Mouse (Mus musculus) midbrain, embryonic 15.5 days (tissue): ENCODE data around the gene Hesx1. TPM values are rescaled to one million over a fixed set of nuclear protein-coding genes. Genes with fewer than 3 reads are reported as not detected.
"Not testable (repeated sequence)": the region's sequence is repeated elsewhere in the genome, so short reads cannot be mapped to it uniquely, and the experiment has no call there.

ENCODE experiments used
- ATAC-seq: fragments of 200-750 bp; cut with Nextera tagmentation; replicated peaks from 2 replicates; pipeline ENCODE4 v1.8.0; 2017; ENCODE audit warnings: moderate TSS enrichment
- H3K27ac ChIP-seq: fragments of 300-500 bp; sonication (generic); 2 replicates; pipeline ENCODE4 v1.5.1; 2015; ENCODE audit warnings: mild to moderate bottlenecking, inconsistent platforms
- H3K27me3 ChIP-seq: fragments of 300-500 bp; sonication (generic); replicated peaks from 2 replicates; pipeline ENCODE4 v1.6.1; 2015; ENCODE audit warnings: inconsistent platforms
- H3K36me3 ChIP-seq: fragments of 300-500 bp; sonication (generic); replicated peaks from 2 replicates; pipeline ENCODE4 v1.6.1; 2015; ENCODE audit warnings: inconsistent platforms
- H3K4me1 ChIP-seq: fragments of 300-500 bp; sonication (generic); 2 replicates; pipeline ENCODE4 v1.6.1; 2015; ENCODE audit warnings: inconsistent platforms
- H3K4me2 ChIP-seq: fragments of 300-500 bp; sonication (generic); 2 replicates; pipeline ENCODE4 v1.6.1; 2015; ENCODE audit warnings: inconsistent platforms, mild to moderate bottlenecking, moderate library complexity
- H3K4me3 ChIP-seq: fragments of 300-500 bp; sonication (generic); 2 replicates; pipeline ENCODE4 v1.5.1; 2015; ENCODE audit warnings: mild to moderate bottlenecking, inconsistent platforms
- H3K9ac ChIP-seq: fragments of 300-500 bp; sonication (generic); 2 replicates; pipeline ENCODE4 v1.6.1; 2015; ENCODE audit warnings: mild to moderate bottlenecking, inconsistent platforms
- H3K9me3 ChIP-seq: fragments of 300-500 bp; sonication (generic); 2 replicates; pipeline ENCODE4 v1.6.1; 2016; ENCODE audit warnings: inconsistent platforms
- WGBS: fragments of 180-500 bp; shearing (Covaris S2); methylation state at CpG from one replicate; pipeline ENCODE4 v1.1.7; 2015; ENCODE audit warnings: mixed read lengths; 5-methylcytosine and 5-hydroxymethylcytosine counted together
- polyA plus RNA-seq: library from polyadenylated mRNA; unstranded; fragments of >200 nt; fragmentation: Nextera tagmentation; extraction: Ambion mirVana; gene quantifications from 2 replicates; pipeline ENCODE4 v1.2.1, GENCODE M21; 2015

Hesx1 gene
- polyA plus RNA-seq, result 0.23 and 0.29 TPM in 2 replicates

DNA sequence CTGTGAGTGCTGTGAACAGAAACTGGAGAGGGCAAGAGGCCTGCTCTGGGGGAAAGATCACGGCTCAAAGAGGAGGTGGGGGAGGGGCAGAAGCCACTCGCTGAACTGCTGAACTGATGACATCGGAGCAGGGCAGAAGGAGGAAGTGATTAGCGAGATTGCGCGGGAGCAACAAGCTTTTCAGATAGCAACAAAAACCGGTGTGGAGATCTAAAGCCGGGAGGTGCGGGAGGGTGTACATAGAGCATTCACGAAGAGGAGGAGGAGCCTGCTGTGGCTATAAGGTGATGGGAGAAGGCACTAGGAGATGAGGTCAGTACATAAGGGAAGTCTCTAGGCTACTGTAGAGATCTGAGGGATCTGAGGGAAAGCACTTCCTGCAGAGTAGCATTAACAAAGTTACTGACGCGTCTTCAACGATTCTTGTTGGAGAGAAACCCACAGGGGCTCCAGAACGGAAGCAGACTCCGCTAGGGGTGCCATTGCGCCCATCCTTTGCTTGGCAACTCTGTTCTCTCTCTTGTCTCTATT is at the start of gene Hesx1:
TSS of gene Hesx1 (plus strand) at position 206 of the 531 bp plus-strand sequence.
- no peaks in the 10 kb centered on the region for H3K9me3 ChIP-seq
- peak within 1 kb of the TSS; percentile 51 for H3K4me2 ChIP-seq
- WGBS, result 12% methylated on average over 16 of the region's 16 CpGs
- H3K27me3 ChIP-seq, result no peaks in the 10 kb centered on the region
- H3K36me3 ChIP-seq, result no peaks in the 10 kb centered on the region
- no peak for ATAC-seq
- H3K27ac ChIP-seq, result no peak within 1 kb of the TSS
- H3K4me1 ChIP-seq, result 0 out of 2 replicates have a peak, but pooled peaks cover 5% of the 10 kb centered on the region
- peak within 1 kb of the TSS; percentile 33 for H3K4me3 ChIP-seq
- no peak within 1 kb of the TSS for H3K9ac ChIP-seq

DNA sequence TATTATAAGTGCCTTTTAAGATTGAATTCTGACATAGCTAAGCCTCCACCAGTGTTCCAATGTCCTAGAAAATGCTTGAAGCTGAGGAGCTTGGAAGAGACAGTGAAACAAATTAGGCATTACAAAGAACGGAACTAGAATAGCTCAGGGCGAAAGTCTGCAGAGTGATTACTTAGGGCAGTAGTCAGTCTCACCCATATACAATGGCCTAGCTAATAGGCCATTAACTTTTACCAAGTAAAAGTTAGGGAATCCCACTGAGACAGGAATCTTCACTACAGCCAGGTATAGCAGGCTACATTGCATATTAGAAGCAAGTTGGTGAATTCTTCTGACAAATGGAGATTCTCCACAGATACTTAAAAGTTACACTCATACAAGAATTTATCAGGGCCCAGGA is 38.1 kb upstream of the Hesx1 start:
- ATAC-seq, H3K27me3 ChIP-seq, H3K27ac ChIP-seq, H3K4me3 ChIP-seq, H3K9me3 ChIP-seq, H3K36me3 ChIP-seq, H3K9ac ChIP-seq, H3K4me2 ChIP-seq, H3K4me1 ChIP-seq: not testable (repeated sequence)
- WGBS, result 80% methylated on average over 2 of the region's 2 CpGs

DNA sequence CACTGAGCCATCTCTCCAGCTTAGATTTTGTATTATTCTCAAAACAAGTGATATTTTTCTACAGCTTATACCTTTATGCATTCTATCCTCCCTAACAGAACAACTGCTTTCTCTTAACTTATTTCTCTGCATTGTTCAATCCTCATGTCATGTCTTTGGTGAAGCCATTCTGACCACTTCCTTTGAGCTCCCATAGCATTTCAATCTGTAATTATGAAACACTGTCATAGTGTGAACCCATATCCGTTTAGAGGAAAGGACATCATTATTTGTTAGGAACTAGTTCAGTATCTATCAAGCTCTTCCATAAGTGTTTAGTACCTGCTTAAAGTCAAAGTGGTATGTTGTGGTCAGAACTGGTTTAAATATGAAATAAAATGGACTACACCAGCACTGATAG is 33.7 kb upstream of the Hesx1 start:
- ATAC-seq, result no peak
- H3K9me3 ChIP-seq, result no peaks in the 10 kb centered on the region
- no peak overlapping the region for H3K9ac ChIP-seq
- no peaks in the 10 kb centered on the region for H3K4me1 ChIP-seq
- no peak overlapping the region for H3K27ac ChIP-seq
- H3K27me3 ChIP-seq, result no peaks in the 10 kb centered on the region
- 91% methylated on average over 1 of the region's 1 CpGs for WGBS
- no peak overlapping the region for H3K4me3 ChIP-seq
- no peak overlapping the region for H3K4me2 ChIP-seq
- peaks cover 5% of the 10 kb centered on the region; the same call in 1 of the 2 replicates for H3K36me3 ChIP-seq

- H3K4me1 ChIP-seq, result peaks cover 20% of the 10 kb centered on the region
- no peaks in the 10 kb centered on the region for H3K9me3 ChIP-seq
- 80% methylated on average over 3 of the region's 3 CpGs for WGBS
- H3K4me2 ChIP-seq, result peak overlapping the region; percentile 64
- H3K27me3 ChIP-seq, result no peaks in the 10 kb centered on the region
- ATAC-seq, result no peak
- H3K4me3 ChIP-seq, result peak overlapping the region; percentile 91
- peak overlapping the region; percentile 88 for H3K9ac ChIP-seq
- no peaks in the 10 kb centered on the region for H3K36me3 ChIP-seq
- H3K27ac ChIP-seq, result no peak overlapping the region
Measured at GRCm38 (mm10) chr14:26969164-26969563, 25.1 kb upstream of the Hesx1 start.

DNA sequence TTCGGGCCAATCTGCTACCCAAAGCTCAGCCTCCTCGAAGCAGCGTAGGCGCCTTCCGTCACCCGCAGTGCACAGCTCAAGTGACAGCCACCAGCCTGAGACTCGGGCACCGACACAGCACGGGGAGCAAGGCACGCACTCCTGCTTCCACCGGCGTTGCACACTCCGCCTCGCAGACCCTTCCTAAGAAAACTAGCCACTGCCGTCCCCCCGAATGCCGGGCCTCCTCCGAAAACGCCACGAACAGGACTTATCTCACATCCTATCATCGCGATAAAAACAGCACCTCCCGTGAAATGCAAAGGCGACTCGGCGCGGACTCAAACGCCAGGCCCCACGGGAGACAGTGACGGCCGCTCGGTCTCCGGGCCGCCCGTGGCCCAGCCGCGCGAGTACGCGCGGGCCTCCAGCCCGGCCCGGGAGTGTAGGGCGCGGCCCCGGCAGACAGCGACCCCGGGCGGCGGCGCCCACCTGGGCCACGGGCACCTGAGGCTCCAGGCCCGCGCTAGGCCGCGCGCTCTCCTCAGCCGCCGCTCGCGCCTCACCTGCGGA is 24.3 kb upstream of the Hesx1 start:
- Histone ChIP-seq H3K4me2 (peak overlapping the region; percentile 64), H3K4me1 (peaks cover 20% of the 10 kb centered on the region), H3K4me3 (peak overlapping the region; percentile 91), H3K36me3 (no peaks in the 10 kb centered on the region), H3K9me3 (no peaks in the 10 kb centered on the region), H3K27ac (peak overlapping the region; percentile 93), H3K9ac (peak overlapping the region; percentile 88), H3K27me3 (no peaks in the 10 kb centered on the region)
- under 1% methylated on average over 62 of the region's 62 CpGs for WGBS
- peak; percentile 79 for ATAC-seq

DNA sequence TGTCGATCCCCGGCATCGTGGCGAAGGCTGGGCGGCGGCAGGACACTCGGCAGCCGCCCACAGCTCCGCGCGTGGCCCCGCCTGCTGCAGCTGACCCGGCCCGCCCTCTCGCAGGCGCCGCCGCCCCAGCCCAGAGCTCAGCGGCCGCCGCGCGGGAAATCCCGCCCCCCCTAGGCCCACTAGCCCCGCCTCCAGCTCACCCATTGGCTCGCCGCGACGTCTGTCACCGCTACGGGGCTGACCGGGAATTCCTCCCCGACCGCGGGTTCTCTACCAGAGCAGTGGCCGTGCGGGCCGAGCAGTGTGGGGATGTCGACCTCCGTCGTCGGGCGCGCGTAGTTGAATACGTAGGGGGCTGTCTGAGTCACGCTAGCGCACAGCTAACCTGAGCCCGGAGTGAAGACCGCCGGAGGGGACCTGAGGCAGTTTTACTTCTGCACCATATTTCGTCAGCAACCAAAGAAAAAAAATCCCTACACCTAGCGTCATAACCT is 23.7 kb upstream of the Hesx1 start:
- Histone ChIP-seq H3K9me3 (no peaks in the 10 kb centered on the region), H3K36me3 (no peaks in the 10 kb centered on the region), H3K4me3 (peak overlapping the region; percentile 91), H3K4me2 (peak overlapping the region; percentile 64), H3K27ac (peak overlapping the region; percentile 93), H3K4me1 (peaks cover 20% of the 10 kb centered on the region), H3K9ac (peak overlapping the region; percentile 88), H3K27me3 (no peaks in the 10 kb centered on the region)
- ATAC-seq, result peak; percentile 99
- WGBS, result 1% methylated on average over 53 of the region's 53 CpGs

- WGBS, result 46% methylated on average over 10 of the region's 10 CpGs
- Histone ChIP-seq H3K9ac (peak within 1 kb of the TSS; percentile 88), H3K4me3 (peak within 1 kb of the TSS; percentile 91), H3K36me3 (no peaks in the 10 kb centered on the region), H3K27me3 (no peaks in the 10 kb centered on the region), H3K9me3 (no peaks in the 10 kb centered on the region), H3K27ac (peak within 1 kb of the TSS; percentile 93), H3K4me2 (peak within 1 kb of the TSS; percentile 64), H3K4me1 (peaks cover 22% of the 10 kb centered on the region)
- ATAC-seq, result no peak
Measured at GRCm38 (mm10) chr14:26971106-26971789, 23.0 kb upstream of the Hesx1 start, which contains the start of gene Appl1. Appl1 (minus strand) TSS chr14:26971232.

GRCm38 (mm10) chr14:26973089-26973488 is 21.1 kb upstream of the Hesx1 start:
- no peaks in the 10 kb centered on the region for H3K36me3 ChIP-seq

GRCm38 (mm10) chr14:26975490-26975889 is 18.7 kb upstream of the Hesx1 start:
- 72% methylated on average over 3 of the region's 3 CpGs for WGBS
- no peak overlapping the region for H3K27ac ChIP-seq
- no peak overlapping the region for H3K4me2 ChIP-seq
- H3K9ac ChIP-seq, result no peak overlapping the region
- H3K27me3 ChIP-seq, result no peaks in the 10 kb centered on the region
- H3K4me3 ChIP-seq, result no peak overlapping the region
- H3K9me3 ChIP-seq, result no peaks in the 10 kb centered on the region
- ATAC-seq, result no peak
- peaks cover 15% of the 10 kb centered on the region for H3K4me1 ChIP-seq
- no peaks in the 10 kb centered on the region for H3K36me3 ChIP-seq

More at GRCm38 (mm10) chr14:26973089-26973488, 21.1 kb upstream of the Hesx1 start:
- ATAC-seq, result no peak
- Histone ChIP-seq H3K4me2 (no peak overlapping the region), H3K9ac (no peak overlapping the region), H3K27me3 (no peaks in the 10 kb centered on the region), H3K27ac (no peak overlapping the region), H3K4me3 (no peak overlapping the region), H3K4me1 (peaks cover 29% of the 10 kb centered on the region), H3K9me3 (no peaks in the 10 kb centered on the region)
- WGBS, result 85% methylated on average over 2 of the region's 2 CpGs

DNA sequence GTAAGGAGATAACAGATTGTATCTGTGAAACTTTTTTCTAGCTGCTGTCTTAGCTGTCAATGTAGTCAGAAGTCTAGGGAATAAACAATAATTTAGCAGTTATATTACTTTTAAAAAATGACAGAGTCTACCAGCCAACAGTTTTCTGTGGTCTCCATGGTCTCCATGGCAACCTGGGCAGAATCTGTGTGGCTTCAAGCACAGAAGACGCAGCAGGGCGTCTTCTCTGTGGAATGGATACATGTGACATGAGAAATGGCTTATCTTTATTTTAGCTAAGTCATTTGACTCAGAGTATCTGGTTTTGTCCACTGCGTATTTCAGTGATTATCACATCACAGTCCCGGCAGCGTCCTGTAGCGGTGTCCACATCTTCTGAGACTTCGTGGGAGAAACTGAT is 18.0 kb upstream of the Hesx1 start:
- ATAC-seq, result no peak
- Histone ChIP-seq H3K9ac (no peak overlapping the region), H3K27ac (no peak overlapping the region), H3K4me3 (no peak overlapping the region), H3K36me3 (no peaks in the 10 kb centered on the region), H3K4me1 (peaks cover 12% of the 10 kb centered on the region), H3K4me2 (no peak overlapping the region; the same call in 1 of the 2 replicates), H3K9me3 (peaks cover 4% of the 10 kb centered on the region; the same call in 1 of the 2 replicates), H3K27me3 (no peaks in the 10 kb centered on the region)
- whole genome bisulfite sequencing, result 29% methylated on average over 7 of the region's 7 CpGs

DNA sequence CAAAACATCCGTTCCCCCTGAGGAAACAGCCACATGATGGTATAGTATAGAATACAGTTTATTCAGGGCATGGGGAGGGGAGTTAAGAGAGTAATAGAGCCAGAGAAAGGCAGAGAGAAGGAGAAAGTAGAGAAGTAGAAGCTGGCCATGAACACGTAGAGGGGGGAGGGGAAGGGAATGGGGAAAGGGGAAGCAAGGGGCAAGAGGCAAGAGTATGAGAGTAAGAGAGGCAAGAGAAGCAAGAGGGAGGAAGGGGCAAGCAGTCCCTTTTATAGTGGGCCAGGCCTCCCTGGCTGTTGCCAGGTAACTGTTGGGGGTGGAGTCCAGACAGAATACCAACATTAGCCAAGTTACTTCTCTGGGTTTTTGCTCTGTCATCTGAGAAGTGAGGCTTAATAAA is 16.7 kb upstream of the Hesx1 start:
- peaks cover 4% of the 10 kb centered on the region; the same call in 1 of the 2 replicates for H3K9me3 ChIP-seq
- H3K27ac ChIP-seq, result no peak overlapping the region
- H3K36me3 ChIP-seq, result no peaks in the 10 kb centered on the region
- no peaks in the 10 kb centered on the region for H3K27me3 ChIP-seq
- H3K4me3 ChIP-seq, result no peak overlapping the region
- no peak for ATAC-seq
- no peak overlapping the region for H3K4me2 ChIP-seq
- WGBS, result 40% methylated on average over 2 of the region's 2 CpGs
- H3K9ac ChIP-seq, result no peak overlapping the region
- peaks cover 12% of the 10 kb centered on the region for H3K4me1 ChIP-seq

- H3K9ac ChIP-seq, result no peak overlapping the region
- H3K4me3 ChIP-seq, result no peak overlapping the region
- H3K4me2 ChIP-seq, result no peak overlapping the region
- no peak overlapping the region for H3K27ac ChIP-seq
- peaks cover 12% of the 10 kb centered on the region for H3K4me1 ChIP-seq
- 80% methylated on average over 3 of the region's 3 CpGs for WGBS
- peaks cover 4% of the 10 kb centered on the region; the same call in 1 of the 2 replicates for H3K9me3 ChIP-seq
- H3K36me3 ChIP-seq, result no peaks in the 10 kb centered on the region
- ATAC-seq, result no peak
- H3K27me3 ChIP-seq, result no peaks in the 10 kb centered on the region
Measured at GRCm38 (mm10) chr14:26979808-26980207, 14.4 kb upstream of the Hesx1 start.
